Mouse (Mus musculus): ENCODE measurements at regions not wholly inside any gene's neighbourhood (a gene's known extent, or its start where the extent isn't known, plus 50 kb on each side); places are given as distances from the start of the nearest gene placed in this dataset.

DNA sequence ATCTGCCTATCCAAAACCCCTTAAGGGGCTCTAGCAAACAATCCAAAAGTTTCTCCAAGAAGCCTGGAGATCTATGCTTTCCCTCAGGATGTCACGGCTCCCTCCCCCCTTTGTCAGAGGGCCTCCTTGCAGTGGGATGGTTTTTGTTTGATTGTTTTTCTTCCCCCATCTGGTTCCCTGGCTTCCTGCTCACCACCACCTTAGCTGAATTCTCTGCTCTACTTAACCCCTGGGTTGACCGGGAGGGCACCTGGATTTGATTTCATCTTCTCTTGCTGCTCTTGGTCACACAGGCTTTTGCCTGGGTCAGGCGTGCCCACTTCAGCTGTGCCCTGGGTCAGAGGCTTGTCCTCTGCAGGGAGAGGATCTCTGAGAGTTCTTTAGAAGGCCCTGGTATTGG is 72.3 kb upstream of the Spon1 start:
- no peak for TF ChIP-seq CTCF (IDR thresholded peaks at IDR 0.05; ENCODE audit: control insufficient read depth, insufficient read depth, low read length)
- TF ChIP-seq POLR2A (IDR thresholded peaks at IDR 0.05; ENCODE audit: borderline replicate concordance, control insufficient read depth, low read depth, low read length) = no peak
